Mouse (Mus musculus) layer of hippocampus, postnatal 36 days (tissue): Measurements from ENCODE around the gene Adh7. TPM values are rescaled to one million over a fixed set of nuclear protein-coding genes. Genes with fewer than 3 reads are reported as not detected.

Experiments used
- DNase-seq, 2 experiments: peaks; one replicate each; pipeline ENCODE4 v3.0.0; 2022
- total RNA-seq, 2 experiments: library from RNA; stranded (reverse); gene quantifications; 2 replicates each; pipeline ENCODE4 v1.2.3; 2021

Adh7 gene
- total RNA-seq, 2 experiments from 2014 or later = 0.10 TPM; not detected in 1

DNA sequence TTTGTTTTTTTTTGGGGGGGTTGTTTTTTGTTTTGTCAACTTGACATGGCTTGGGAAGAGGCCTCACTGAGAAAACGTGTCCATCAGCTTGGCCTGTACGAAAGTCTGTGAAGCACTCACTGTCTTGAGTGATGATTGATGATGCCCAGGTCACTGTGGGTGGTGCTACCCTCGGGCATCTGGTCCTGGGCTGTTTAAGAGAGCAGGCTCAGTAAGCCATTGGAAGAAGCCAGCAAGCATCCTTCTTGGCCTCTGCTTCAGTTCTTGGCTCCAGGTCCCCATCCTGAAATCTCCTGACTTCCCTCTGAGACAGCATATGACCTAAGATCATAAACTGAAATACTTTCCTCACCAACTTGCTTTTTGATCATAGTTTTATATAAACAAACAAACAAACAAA is 37.8 kb downstream of the Adh7 start:
- no peak for DNase-seq

GRCm38 (mm10) chr3:138255780-138256550 is 38.4 kb downstream of the Adh7 start:
- DNase-seq = no peak

DNA sequence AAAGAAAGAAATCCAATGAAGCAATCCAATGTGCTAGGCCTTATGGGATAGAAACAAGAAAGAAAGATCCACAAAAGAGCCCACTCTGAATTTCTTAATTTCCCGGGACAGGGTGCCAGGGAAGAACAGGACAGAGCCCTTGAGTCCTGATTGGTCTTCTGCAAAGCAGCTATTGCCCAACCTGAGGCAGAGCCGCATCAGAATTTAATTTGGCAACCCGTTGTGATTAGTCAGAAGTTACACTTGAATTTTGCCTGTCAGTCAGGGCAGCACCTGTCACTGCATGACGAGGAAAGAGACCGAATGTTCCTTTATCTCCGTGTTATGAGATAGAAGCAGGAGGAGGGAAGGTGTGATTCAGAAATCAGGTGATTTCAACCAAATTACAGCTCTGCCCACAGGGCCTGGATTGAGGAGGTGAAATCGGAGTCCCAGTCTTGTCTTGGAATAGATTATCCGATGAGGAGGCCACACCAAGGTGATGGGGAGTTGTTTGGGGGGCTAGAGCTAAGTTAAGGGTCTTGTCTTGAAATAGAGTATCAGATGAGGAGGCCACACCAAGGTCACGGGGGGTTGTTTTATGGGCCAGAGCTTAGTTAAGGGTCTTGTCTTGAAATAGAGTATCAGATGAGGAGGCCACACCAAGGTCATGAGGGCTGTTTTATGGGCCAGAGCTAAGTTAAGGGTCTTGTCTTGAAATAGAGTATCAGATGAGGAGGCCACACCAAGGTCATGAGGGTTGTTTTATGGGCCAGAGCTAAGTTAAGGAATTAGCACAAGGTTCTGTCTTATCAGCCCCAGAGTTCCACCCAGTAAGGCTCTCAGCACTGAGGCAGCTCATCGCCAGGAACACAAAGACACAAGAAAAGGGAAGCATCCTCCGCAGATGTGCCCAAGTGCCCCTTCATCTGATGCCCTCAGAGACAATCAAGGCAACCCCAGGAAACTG is 43.4 kb downstream of the Adh7 start, which contains the start of gene Adh1:
Gene Adh1 (plus strand): TSS at position 271 of the 949 bp plus-strand sequence.
- DNase-seq = no peak

- no peak for DNase-seq
Measured at GRCm38 (mm10) chr3:138262568-138262967, 45.0 kb downstream of the Adh7 start.

DNA sequence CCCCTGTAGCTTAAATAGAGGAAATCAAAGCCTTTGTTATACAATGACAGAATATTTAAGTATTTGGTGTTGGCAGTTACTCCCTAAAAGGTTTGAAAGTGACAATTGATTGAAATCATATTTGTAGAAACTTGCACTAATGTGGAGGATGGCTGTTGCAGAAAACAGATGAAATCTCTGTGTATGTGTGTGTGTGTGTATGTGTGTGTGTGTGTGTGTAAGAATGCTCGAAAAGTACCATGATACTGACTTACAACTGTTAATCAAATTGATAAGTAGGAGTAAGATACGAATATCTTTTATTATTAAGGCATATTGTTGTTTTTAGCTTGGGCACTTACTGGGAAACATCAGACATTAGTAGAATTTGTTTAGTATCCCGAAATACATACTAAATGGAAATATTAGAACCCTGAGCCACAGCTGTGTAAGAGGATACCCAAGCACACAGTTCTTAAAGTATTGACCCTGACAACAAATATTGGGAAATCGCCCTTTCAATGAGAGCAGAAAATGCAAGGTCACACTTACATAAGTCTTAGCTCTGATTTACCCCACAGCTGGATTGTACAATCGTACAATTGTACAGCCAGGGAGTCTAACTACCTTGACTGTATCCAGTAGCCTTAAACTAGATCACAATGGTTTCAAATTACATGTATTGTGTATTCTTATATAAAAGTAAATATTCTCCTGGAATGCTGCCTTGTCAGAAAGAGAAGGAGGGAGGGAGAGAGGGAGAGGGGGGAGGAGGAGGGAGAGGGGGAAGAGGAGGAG is 45.8 kb downstream of the Adh7 start:
- no peak for DNase-seq

GRCm38 (mm10) chr3:138264648-138265047 is 47.1 kb downstream of the Adh7 start:
- DNase-seq = no peak

DNA sequence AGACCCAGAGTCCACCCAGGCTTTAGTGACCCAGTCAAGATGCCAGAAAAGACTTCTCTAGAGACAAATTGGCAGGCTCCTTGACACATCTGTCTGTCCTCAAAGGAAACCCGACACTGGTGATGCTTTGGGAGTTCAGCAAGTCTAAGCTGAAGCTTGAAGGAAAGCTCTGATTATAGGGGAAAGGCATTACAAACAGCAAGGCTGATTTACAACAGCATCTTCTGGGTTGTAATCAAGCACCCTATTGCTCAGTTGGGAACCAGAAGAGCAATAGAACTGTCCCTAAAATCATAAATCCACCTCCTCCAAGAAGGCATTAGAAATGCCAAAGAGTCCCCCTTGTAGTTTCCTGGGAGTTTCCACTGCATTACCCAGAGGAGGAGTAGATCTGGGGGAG is 52.9 kb downstream of the Adh7 start:
- DNase-seq = no peak

- no peak for DNase-seq
Measured at GRCm38 (mm10) chr3:138271297-138271696, 53.7 kb downstream of the Adh7 start.

- no peak for DNase-seq
Measured at GRCm38 (mm10) chr3:138273080-138273479, 55.5 kb downstream of the Adh7 start.

DNA sequence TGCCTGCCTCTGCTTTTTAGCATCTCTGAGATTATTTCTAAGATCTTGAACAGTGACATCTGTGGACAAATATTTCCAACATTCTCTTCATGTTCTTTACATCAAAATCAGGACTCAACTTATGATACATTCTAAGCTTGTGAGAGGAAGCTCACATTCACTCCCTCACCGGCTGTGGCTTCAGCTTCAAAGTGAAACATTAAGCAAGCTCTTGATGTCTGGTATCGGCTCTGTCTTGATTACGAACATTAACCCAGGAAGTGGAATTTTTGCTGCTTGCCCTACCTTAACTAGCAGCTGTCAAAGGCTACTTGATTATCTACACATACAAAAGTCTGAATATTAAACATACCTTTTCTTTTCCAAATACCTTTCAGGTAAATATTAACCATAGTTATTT is 57.5 kb downstream of the Adh7 start:
- DNase-seq = no peak

GRCm38 (mm10) chr3:138282556-138282955 is 65.0 kb downstream of the Adh7 start:
- no peak for DNase-seq

Other genes with a start within 250 kb of the Adh7 start
- 1 to 10 TPM; 4.4 to 7.0 TPM for gene Dapp1, start 236.2 kb upstream of the Adh7 start, total RNA-seq
- 1 to 10 TPM; 1.7 to 2.5 TPM for gene 1110002E22Rik, start 152.7 kb upstream of the Adh7 start, total RNA-seq
- under 1 TPM in 1 of 2 experiments, not detected in 1; 0.30 TPM for gene Gm5105, start 150.4 kb upstream of the Adh7 start, total RNA-seq
- gene Trmt10a, start 74.3 kb upstream of the Adh7 start, total RNA-seq = 1 to 10 TPM; 3.9 to 5.1 TPM
- gene Mttp, start 72.8 kb upstream of the Adh7 start, total RNA-seq = 1 to 10 TPM; 6.0 to 6.8 TPM
- gene 4930579F01Rik, start 23.9 kb upstream of the Adh7 start, total RNA-seq = not detected
- under 1 TPM; 0.45 to 0.68 TPM for gene Adh1, start 43.2 kb downstream of the Adh7 start, total RNA-seq
- gene Adh6a, start 95.5 kb downstream of the Adh7 start, total RNA-seq = not detected
- not detected for gene Adh6b, start 124.0 kb downstream of the Adh7 start, total RNA-seq
- gene Adh4, start 197.7 kb downstream of the Adh7 start, total RNA-seq = not detected
- 10 to 100 TPM; 65.7 to 69.8 TPM for gene Adh5, start 225.3 kb downstream of the Adh7 start, total RNA-seq